In the genomic region with DNA sequence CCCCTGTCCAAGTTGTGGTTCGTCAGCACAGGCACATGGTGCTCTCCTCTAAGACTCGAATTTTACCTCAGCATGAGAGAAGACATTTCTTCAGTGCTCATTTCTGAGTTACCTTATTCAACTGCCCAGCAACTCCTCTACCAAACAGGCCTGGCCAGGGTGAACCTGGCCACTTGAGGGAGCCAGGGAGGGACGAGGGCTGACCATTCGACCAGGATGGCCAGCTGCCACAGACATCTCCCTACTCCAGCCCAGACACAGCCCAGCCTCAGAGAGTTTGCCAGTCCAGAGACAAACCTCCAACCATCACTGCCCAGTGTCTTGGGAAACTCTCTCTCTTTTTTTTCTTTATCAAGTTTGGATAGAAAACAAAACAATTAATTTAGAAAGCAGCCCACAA, we compare ENCODE assay signal across 10 mouse cellular contexts.
A peak's percentile ranks its signal among the peaks of the same experiment; 100 is the strongest.
DNase-seq lines count a peak whose midpoint lies in the region; ATAC-seq and TF ChIP-seq lines count a peak whose summit lies in the region.
"Had no signal": no experiment of that assay in that cellular context is flagged by ENCODE, and none has a peak within 500 bp of the region (broad histone marks: within the 10 kb centered on the region; RNA-seq: fewer than 3 reads in every experiment).

No protein-coding gene starts in this region.

- no peaks in the 10 kb centered on the region for H3K36me3 ChIP-seq in liver, postnatal 0 days (replicated peaks; ENCODE audit: insufficient read depth, low read length)
- H3K36me3 ChIP-seq: limb, embryonic 15.5 days had no signal

- H3K9ac ChIP-seq in liver, postnatal 0 days (replicated peaks), result no peak overlapping the region
- H3K9ac ChIP-seq: limb, embryonic 15.5 days had no signal

- no peak for TF ChIP-seq EP300 in liver, postnatal 0 days (IDR thresholded peaks at IDR 0.05; ENCODE audit: low read depth)

- no peak overlapping the region for H3K4me2 ChIP-seq in liver, postnatal 0 days (ENCODE audit: low read depth, low read length)
- H3K4me2 ChIP-seq: limb, embryonic 15.5 days had no signal

- peaks cover 8% of the 10 kb centered on the region; the same call in 1 of the 2 replicates for H3K4me1 ChIP-seq in liver, postnatal 0 days (ENCODE audit: insufficient read depth)
- H3K4me1 ChIP-seq in lung, adult 2 months (ENCODE audit: control insufficient read depth, insufficient read depth, low read length), result peaks cover 3% of the 10 kb centered on the region
- H3K4me1 ChIP-seq: limb, embryonic 15.5 days had no signal

- no peaks in the 10 kb centered on the region for H3K27me3 ChIP-seq in liver, postnatal 0 days (ENCODE audit: insufficient read depth, low read length)

- TF ChIP-seq POLR2A in lung, adult 2 months (IDR thresholded peaks at IDR 0.05; ENCODE audit: borderline replicate concordance, extremely low read depth, low read depth, low read length), result no peak

- ATAC-seq in liver, postnatal 0 days, result no peak

- no peak for DNase-seq in gastrocnemius, adult 2 months
- no peak for DNase-seq in gastrocnemius, postnatal 36 days
- DNase-seq in liver, postnatal 0 days, result no peak
- DNase-seq in liver, result no peak
- peak; percentile 32 for DNase-seq in adrenal gland, postnatal 14 days
- peak; percentile 21 for DNase-seq in lung, adult 2 months
- DNase-seq in left cerebral cortex, postnatal 14 days (ENCODE audit: low spot score in 2 of 2), result no peak
- no peak for DNase-seq in heart, postnatal 36 days
- DNase-seq: thymus, postnatal 14 days had no signal

- 53% methylated on average over 4 of the region's 4 CpGs for WGBS in liver, postnatal 0 days (ENCODE audit: insufficient replicate concordance)
- WGBS in lung, adult 2 months, result 64% methylated on average over 4 of the region's 4 CpGs

- H3K27ac ChIP-seq in gastrocnemius, adult 2 months, result no peak overlapping the region
- H3K27ac ChIP-seq in liver, postnatal 0 days (ENCODE audit: low read depth), result no peak overlapping the region
- H3K27ac ChIP-seq: limb, embryonic 15.5 days had no signal

- TF ChIP-seq CTCF in gastrocnemius, adult 2 months (IDR thresholded peaks at IDR 0.05), result peak; percentile 37
- peak; percentile 27 for TF ChIP-seq CTCF in liver, postnatal 0 days (IDR thresholded peaks at IDR 0.05; ENCODE audit: low read depth)
- TF ChIP-seq CTCF in lung, adult 2 months (IDR thresholded peaks at IDR 0.05; ENCODE audit: insufficient read depth, low read length), result peak; percentile 27; the same call in 1 of the 2 replicates

- intact Hi-C loops in gastrocnemius, adult 2 months (cut with DNase I), result loop anchor here (10.0 kb wide), 1 partner anchor 268 kb away; no protein-coding TSS in a partner anchor
- intact Hi-C loops in gastrocnemius, postnatal 36 days (cut with DNase I), result no loop called here
- intact Hi-C loops in left cerebral cortex, postnatal 14 days (cut with DNase I), result no loop called here
- intact Hi-C loops in heart, postnatal 36 days (cut with DNase I), result no loop called here

- H3K4me3 ChIP-seq in gastrocnemius, adult 2 months, result no peak overlapping the region
- H3K4me3 ChIP-seq in liver, postnatal 0 days (ENCODE audit: low read depth, low read length), result no peak overlapping the region
- no peak overlapping the region for H3K4me3 ChIP-seq in lung, adult 2 months (replicated peaks; ENCODE audit: extremely low read depth, low read depth, low read length)
- H3K4me3 ChIP-seq: limb, embryonic 15.5 days had no signal

- H3K9me3 ChIP-seq in liver, postnatal 0 days (ENCODE audit: low read length), result no peaks in the 10 kb centered on the region
- H3K9me3 ChIP-seq: limb, embryonic 15.5 days had no signal

Comparison
In these comparisons a context has a peak if more than half of its experiments do, and no peak if none do; other contexts are left out.
1. DNase-seq: peak in adrenal gland, postnatal 14 days (single experiment) and lung, adult 2 months (single experiment); none in gastrocnemius, adult 2 months (single experiment), gastrocnemius, postnatal 36 days (0 of 2), liver, postnatal 0 days (single experiment), liver (single experiment), left cerebral cortex, postnatal 14 days (0 of 2) and heart, postnatal 36 days (0 of 2).
2. Peak in every context shown above with its lines, with median percentiles within 50 percentile points of each other: CTCF ChIP-seq.